Mouse (Mus musculus) kidney, embryonic 14.5 days (tissue): ENCODE measurements at regions not wholly inside any gene's neighbourhood (a gene's known extent, or its start where the extent isn't known, plus 50 kb on each side); places are given as distances from the start of the nearest gene placed in this dataset.
A peak's percentile ranks its signal among the peaks of the same experiment; 100 is the strongest.

Experiments used
- ATAC-seq: fragments of 200-750 bp; cut with Nextera tagmentation; 2 replicates; pipeline ENCODE4 v1.8.0; 2017; ENCODE audit warnings: moderate number of reproducible peaks, mild to moderate bottlenecking, moderate TSS enrichment, moderate library complexity; ENCODE audit not compliant: low FRiP score, low TSS enrichment
- H3K27ac ChIP-seq: fragments of 300-500 bp; sonication (generic); 2 replicates; pipeline ENCODE4 v1.5.1; 2014; ENCODE audit warnings: low read depth, mild to moderate bottlenecking, low read length, moderate library complexity, mixed read lengths
- H3K27me3 ChIP-seq: fragments of 300-500 bp; sonication (generic); 2 replicates; pipeline ENCODE4 v1.6.1; 2014; ENCODE audit warnings: mild to moderate bottlenecking, low read length; ENCODE audit not compliant: control insufficient read depth, insufficient read depth
- H3K36me3 ChIP-seq: fragments of 300-500 bp; sonication (generic); 2 replicates; pipeline ENCODE4 v1.6.1; 2014; ENCODE audit warnings: low read length, mixed read lengths; ENCODE audit not compliant: control insufficient read depth, insufficient read depth
- H3K4me1 ChIP-seq: fragments of 300-500 bp; sonication (generic); 2 replicates; pipeline ENCODE4 v1.6.1; 2014; ENCODE audit warnings: low read length, mixed read lengths; ENCODE audit not compliant: control insufficient read depth, insufficient read depth
- H3K4me2 ChIP-seq: fragments of 300-500 bp; sonication (generic); replicated peaks from 2 replicates; pipeline ENCODE4 v1.6.1; 2014; ENCODE audit warnings: low read depth, mild to moderate bottlenecking, low read length
- H3K4me3 ChIP-seq: fragments of 300-500 bp; sonication (generic); 2 replicates; pipeline ENCODE4 v1.5.1; 2014; ENCODE audit warnings: mild to moderate bottlenecking, low read length
- H3K9ac ChIP-seq: fragments of 300-500 bp; sonication (generic); 2 replicates; pipeline ENCODE4 v1.6.1; 2014; ENCODE audit warnings: low read depth, mild to moderate bottlenecking, low read length, moderate library complexity
- H3K9me3 ChIP-seq: fragments of 300-500 bp; sonication (generic); 2 replicates; pipeline ENCODE4 v1.6.1; 2016; ENCODE audit warnings: low read length; ENCODE audit not compliant: control insufficient read depth
- WGBS: fragments of 180-500 bp; shearing (Covaris S2); extraction: QIAGEN DNeasy Blood & Tissue Kit; methylation state at CpG from one replicate; pipeline ENCODE4 v1.1.7; 2014; 5-methylcytosine and 5-hydroxymethylcytosine counted together

DNA sequence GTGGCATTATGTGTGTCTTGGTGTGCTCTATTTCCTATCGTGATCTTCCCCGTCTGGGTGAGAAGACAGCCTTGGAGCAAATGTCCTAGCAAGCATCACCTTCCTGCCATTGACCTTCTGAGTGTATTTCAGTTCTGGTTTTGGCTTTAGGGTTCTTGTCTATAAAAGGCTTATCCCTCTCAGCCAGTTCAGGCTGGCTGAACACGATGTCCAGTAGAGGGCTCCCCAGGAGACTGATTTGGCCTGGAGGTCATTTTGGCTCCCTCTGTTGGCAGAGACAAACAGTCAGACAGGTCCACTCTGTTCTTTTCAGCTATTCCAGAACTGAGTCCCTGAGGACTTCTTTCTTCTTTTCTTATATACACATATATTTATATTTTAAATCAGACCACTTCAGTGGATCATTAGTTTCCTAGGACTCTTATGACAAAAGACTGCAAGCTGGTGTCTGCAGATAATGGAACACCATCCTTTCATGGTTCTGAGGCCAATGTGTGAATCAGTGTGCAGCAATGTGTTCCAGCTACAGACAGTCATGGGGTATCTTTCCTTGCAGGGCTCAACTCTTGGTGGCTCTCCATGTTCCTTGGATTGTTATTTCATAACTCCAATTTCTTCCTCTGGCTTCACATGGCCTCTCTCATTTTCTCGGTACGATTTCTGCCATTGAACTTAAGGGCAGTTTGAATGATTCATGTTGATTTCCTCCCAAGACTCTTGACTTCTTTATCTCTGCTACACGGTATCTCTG is 226.9 kb upstream of the Usp25 start:
- no peak overlapping the region for H3K9ac ChIP-seq
- no peaks in the 10 kb centered on the region for H3K4me1 ChIP-seq
- no peak overlapping the region for H3K4me3 ChIP-seq
- H3K4me2 ChIP-seq: no peak overlapping the region
- no peaks in the 10 kb centered on the region for H3K9me3 ChIP-seq
- no peaks in the 10 kb centered on the region for H3K27me3 ChIP-seq
- no peaks in the 10 kb centered on the region for H3K36me3 ChIP-seq
- no peak for ATAC-seq
- WGBS: 79% methylated on average over 6 of the region's 6 CpGs
- H3K27ac ChIP-seq: no peak overlapping the region

DNA sequence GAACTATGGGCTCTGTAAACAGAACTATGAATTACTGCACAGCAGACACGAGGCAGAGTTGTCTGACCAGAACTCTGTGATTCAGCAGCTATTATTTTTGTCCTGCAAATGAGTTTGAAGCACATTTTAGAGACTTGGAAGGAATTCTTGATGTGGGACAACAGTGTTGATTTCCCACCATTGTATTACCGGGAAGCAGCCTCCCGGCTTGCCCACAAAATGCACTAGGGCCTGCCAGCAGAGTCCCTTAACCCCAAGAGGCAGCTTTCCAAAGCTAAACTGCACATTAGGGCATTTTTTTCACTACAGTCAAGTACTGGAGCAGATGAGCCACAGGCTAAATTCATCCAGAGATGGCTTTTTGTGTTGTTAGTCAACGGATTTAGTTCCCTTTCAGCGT is 230.8 kb upstream of the Usp25 start:
- Histone ChIP-seq H3K4me2 (no peak overlapping the region), H3K27ac (no peak overlapping the region), H3K9me3 (no peaks in the 10 kb centered on the region), H3K9ac (no peak overlapping the region), H3K27me3 (no peaks in the 10 kb centered on the region), H3K4me1 (no peaks in the 10 kb centered on the region), H3K4me3 (no peak overlapping the region), H3K36me3 (no peaks in the 10 kb centered on the region)
- ATAC-seq: no peak
- 66% methylated on average over 5 of the region's 5 CpGs for WGBS

DNA sequence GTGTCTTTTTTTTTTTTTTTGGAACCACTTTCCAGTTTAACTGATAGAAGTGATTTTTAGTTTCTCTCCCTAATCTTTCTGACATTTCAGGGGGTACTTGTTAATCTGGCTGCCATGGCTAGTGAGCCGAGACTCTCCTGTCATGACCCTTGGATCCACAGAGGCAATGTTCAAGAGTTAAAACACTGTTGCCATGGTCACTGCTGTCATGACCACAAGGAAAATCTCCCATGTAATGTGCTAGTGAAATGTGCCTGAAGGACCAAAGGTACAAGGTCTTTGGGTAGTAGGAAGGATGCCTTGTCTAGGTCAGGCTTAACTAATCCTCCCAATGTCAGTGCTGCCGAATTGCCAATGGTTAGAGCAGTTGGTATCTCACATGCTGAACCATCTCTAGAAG is 237.7 kb upstream of the Usp25 start:
- H3K27me3 ChIP-seq: no peaks in the 10 kb centered on the region
- ATAC-seq: no peak
- no peaks in the 10 kb centered on the region for H3K4me1 ChIP-seq
- 65% methylated on average over 2 of the region's 2 CpGs for WGBS
- no peak overlapping the region for H3K9ac ChIP-seq
- no peak overlapping the region for H3K27ac ChIP-seq
- H3K9me3 ChIP-seq: no peaks in the 10 kb centered on the region
- no peak overlapping the region for H3K4me2 ChIP-seq
- H3K4me3 ChIP-seq: no peak overlapping the region
- no peaks in the 10 kb centered on the region for H3K36me3 ChIP-seq

DNA sequence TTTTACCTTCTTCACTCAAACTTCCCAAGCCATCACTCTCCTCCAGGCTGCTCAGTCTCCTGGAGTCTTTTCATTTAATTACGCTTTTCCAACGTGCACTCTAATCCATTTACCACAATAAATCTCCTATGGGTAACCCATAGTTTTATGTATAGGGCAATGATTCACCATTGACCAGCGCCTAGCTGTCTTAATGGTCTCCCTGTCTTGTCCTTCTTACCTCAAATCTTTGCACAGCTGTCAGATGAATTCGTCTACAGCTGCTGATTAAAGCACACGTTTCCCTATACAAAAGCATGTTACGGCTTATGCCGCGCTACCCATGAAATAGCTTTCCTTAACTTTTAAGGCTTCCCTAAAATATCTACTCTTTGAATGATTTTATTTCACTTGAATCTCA is 239.5 kb upstream of the Usp25 start:
- H3K4me1 ChIP-seq: no peaks in the 10 kb centered on the region
- WGBS: 71% methylated on average over 8 of the region's 8 CpGs
- no peaks in the 10 kb centered on the region for H3K27me3 ChIP-seq
- no peak overlapping the region for H3K27ac ChIP-seq
- H3K4me2 ChIP-seq: no peak overlapping the region
- H3K9ac ChIP-seq: no peak overlapping the region
- H3K4me3 ChIP-seq: no peak overlapping the region
- no peak for ATAC-seq
- H3K9me3 ChIP-seq: no peaks in the 10 kb centered on the region
- no peaks in the 10 kb centered on the region for H3K36me3 ChIP-seq

DNA sequence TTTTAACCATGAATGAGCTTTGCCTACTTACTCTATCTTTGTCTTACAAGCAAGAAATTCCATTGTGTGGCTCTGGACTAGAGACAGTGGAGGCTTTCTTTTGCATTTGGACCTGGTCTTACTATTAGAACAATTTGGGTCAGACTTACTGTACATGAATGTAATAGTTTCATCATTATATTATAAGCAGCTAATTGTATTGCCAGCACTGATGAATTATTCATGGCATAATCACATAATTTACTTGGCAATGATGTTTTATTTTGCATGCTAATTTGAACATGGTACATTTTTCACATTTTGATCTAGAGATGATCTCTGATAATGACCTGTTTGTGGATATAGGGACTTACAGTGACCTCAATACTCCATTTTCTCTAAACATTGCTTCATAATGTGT is 240.0 kb upstream of the Usp25 start:
- Histone ChIP-seq H3K9ac (no peak overlapping the region), H3K27me3 (no peaks in the 10 kb centered on the region), H3K27ac (no peak overlapping the region), H3K4me3 (no peak overlapping the region), H3K4me2 (no peak overlapping the region), H3K4me1 (no peaks in the 10 kb centered on the region), H3K9me3 (no peaks in the 10 kb centered on the region), H3K36me3 (no peaks in the 10 kb centered on the region)
- no peak for ATAC-seq

DNA sequence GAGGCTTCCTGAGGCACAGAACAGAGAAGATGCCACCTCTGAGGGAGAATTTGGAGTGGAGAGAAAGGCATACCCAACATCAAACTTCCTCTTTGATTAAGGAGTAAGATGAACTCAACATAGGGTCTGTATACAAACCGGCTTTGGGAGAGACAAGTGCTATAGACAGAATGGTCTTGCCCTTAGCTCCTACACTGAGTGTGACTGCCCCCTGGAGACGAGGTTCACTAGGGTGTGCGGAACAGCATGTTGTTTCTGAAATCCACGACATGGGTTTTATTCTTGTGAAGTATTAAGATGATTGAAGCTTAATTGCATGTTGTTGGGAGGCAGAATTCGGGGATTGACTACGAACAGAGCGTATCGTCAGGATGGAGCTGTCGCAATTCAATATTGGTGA is 244.9 kb upstream of the Usp25 start:
- Histone ChIP-seq H3K9me3 (no peaks in the 10 kb centered on the region), H3K36me3 (no peaks in the 10 kb centered on the region), H3K4me1 (peaks cover 11% of the 10 kb centered on the region), H3K27ac (no peak overlapping the region), H3K9ac (no peak overlapping the region), H3K4me2 (no peak overlapping the region), H3K27me3 (no peaks in the 10 kb centered on the region), H3K4me3 (no peak overlapping the region)
- 0 out of 2 replicates have a peak, but pooled peaks have one; percentile 63 for ATAC-seq
- 81% methylated on average over 9 of the region's 9 CpGs for WGBS

DNA sequence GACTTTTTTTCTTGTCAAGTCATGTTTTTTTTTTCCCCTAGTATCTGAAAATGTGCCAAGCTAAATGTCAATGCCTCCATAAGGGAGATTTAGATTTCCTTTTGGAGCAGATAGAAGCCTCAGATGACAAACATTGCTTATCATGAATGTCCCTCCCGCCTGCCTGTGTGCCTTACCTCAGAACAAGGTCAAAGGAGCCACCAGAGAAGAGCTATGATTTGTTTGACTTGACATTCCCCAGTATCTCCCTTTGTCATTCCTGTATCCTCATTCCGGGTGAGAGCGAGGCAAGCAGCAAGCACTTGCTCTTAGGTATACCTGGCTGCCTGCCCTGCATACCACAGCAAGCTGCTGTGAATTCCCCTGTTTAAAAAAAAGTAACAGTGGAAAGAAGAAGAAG is 246.9 kb upstream of the Usp25 start:
- Histone ChIP-seq H3K4me2 (no peak overlapping the region), H3K27ac (no peak overlapping the region), H3K36me3 (no peaks in the 10 kb centered on the region), H3K4me3 (no peak overlapping the region), H3K9ac (no peak overlapping the region), H3K27me3 (no peaks in the 10 kb centered on the region), H3K9me3 (no peaks in the 10 kb centered on the region), H3K4me1 (peaks cover 21% of the 10 kb centered on the region)
- no peak for ATAC-seq
- 54% methylated on average over 3 of the region's 3 CpGs for whole genome bisulfite sequencing

DNA sequence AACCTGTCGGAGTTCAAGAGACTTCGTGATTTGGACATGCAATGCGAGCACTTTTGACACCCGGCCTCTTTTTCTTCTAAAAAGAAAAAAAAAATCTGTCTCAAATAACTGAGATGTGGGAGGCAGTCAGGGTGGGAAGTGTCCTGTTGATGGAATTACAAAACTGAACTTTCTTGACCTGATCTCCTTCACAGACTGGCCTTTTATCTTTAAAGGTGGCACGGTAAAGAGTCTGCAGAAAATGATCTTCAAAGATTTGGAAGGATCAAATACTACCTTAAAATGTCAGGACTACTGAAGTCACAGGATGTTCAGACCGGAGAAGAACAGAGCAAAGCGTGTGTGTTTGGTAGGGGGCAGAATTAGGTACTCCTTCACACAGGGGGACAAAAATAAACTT is 248.0 kb upstream of the Usp25 start:
- H3K27me3 ChIP-seq: no peaks in the 10 kb centered on the region
- H3K27ac ChIP-seq: no peak overlapping the region
- peaks cover 21% of the 10 kb centered on the region for H3K4me1 ChIP-seq
- H3K36me3 ChIP-seq: no peaks in the 10 kb centered on the region
- ATAC-seq: peak; percentile 81
- no peak overlapping the region for H3K9ac ChIP-seq
- WGBS: 9% methylated on average over 7 of the region's 7 CpGs
- peak overlapping the region; percentile 9 for H3K4me2 ChIP-seq
- H3K9me3 ChIP-seq: no peaks in the 10 kb centered on the region
- H3K4me3 ChIP-seq: no peak overlapping the region

DNA sequence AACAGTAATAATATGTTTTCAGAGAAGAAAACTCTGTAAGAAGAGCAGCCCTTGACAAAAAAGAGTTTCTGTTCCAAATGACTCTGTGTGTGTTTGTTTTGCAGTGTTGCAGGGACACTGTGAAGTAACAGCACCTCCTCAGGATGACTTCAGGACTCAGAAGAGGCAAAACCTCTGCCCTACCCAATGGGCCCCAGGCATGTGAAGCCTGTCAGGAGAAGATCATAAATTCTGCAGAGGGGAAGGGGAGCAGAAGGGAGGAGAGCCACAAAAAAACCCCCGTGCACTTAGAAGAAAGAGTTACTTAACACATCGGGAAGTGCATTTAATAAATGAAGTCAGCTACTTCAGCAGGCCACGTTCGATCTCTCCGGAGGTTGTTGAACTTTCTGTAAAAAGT is 248.5 kb upstream of the Usp25 start:
- Histone ChIP-seq H3K9me3 (no peaks in the 10 kb centered on the region), H3K36me3 (no peaks in the 10 kb centered on the region), H3K4me2 (0 out of 2 replicates have a peak overlapping the region, but pooled peaks have one; percentile 2), H3K4me3 (no peak overlapping the region), H3K27me3 (no peaks in the 10 kb centered on the region), H3K27ac (no peak overlapping the region), H3K9ac (no peak overlapping the region), H3K4me1 (peaks cover 21% of the 10 kb centered on the region)
- 9% methylated on average over 5 of the region's 5 CpGs for WGBS
- ATAC-seq: peak; percentile 58; the same call in 1 of the 2 replicates
